Mouse (Mus musculus) spleen, embryonic (tissue): ENCODE measurements around the gene Olfm2.
"Not testable (repeated sequence)": the region's sequence is repeated elsewhere in the genome, so short reads cannot be mapped to it uniquely, and the experiment has no call there.

Source experiments
- CTCF ChIA-PET: fragments of 350-600 bp; sonication (Branson Sonifier 250); formaldehyde crosslinking; loops from one replicate; lab custom pipeline; 2022; lab: Charles Lee

Olfm2 gene

DNA sequence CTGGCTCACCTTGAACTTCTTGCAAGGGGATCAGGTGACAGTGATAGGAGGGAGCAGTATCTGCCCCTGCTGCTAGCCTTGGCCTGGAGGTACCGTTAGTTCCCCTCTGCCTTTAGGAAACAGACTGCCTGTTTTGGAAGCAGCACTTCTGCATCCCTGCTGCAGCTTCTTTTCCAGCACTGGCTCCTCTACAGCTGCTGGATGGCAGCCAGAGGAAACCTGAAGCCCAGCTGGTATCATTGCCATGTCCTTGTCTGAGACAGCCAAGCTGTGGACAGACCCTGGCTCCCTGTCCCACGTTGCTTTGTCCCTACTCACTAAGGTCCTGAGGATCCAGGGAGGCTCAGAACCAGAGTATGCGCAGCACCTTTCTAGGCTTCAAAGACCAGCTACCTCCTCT is 88.6 kb downstream of the Olfm2 start:
- CTCF ChIA-PET: no interaction called here

- CTCF ChIA-PET: no interaction called here
Observed at GRCm38 (mm10) chr9:20653859-20654258, 92.3 kb downstream of the Olfm2 start.

DNA sequence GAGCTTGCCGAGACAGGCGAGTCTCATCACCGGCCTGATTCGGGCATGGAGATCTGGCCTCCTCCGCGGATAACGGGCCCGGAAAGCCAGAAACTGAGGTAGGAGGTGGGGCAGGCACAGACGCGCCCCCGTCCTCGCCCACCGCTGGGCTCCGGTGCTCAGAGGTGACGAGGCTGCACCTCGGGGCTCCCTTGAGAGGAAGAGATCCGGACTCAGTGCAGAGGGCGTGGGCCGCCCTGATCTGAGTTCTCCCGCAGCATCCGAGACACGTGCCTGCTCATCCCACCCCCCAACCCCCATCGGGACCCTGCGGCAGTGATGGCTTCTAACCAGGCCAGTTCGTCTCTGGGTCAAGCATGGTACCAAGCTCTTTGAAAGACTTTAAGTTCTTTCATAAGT is 93.9 kb downstream of the Olfm2 start:
- CTCF ChIA-PET: no interaction called here

DNA sequence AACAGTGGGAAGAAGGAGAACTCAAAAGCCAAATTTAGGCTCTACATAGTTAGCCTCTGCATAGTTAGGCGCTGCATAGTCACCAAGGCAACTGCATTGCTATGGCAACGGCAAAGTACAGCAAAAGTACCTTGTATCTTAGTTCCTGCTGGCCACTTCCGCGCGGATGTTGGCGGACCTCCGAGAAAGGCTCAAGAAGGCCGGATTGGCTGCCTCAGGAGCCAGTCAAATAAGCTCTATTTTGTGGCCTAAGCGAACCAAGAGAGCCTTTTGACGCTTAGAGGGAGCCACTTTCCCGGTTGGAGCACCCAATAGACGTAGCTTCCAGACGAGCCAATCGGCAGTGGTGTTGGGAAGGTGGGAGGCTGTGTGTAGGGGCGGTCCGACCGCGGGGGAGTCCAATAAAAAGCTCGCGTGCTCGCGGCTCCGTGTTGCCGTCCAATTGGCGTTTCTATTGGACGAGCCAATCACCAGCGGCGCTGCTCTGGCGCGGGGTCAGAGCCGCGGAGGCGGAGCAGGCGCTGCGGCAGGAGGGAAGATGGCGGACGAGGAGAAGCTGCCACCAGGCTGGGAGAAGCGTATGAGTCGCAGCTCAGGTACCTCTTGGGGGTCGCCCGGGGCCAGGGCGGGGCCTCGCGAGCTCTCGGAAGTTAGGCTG is 94.4 kb downstream of the Olfm2 start, which contains the start of gene Pin1:
TSS of gene Pin1 (plus strand) at position 494 of the 658 bp plus-strand sequence.
- CTCF ChIA-PET: no interaction called here

DNA sequence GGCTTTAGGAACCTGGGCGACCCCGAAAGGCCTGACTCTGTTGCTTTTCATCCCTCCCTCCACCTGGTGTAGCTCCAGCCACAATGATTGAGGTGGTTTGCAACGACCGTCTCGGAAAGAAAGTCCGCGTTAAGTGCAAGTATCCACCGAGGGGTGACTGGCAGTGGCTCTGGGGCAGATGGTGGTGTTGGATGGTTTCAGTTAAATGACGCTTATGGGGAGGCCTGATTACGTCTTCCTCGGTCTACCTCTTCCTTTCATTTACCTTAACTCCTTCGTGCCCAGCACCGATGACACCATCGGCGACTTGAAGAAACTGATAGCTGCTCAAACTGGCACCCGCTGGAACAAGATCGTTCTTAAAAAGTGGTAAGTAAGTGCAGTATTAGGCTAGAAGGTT is 101.0 kb downstream of the Olfm2 start:
- CTCF ChIA-PET: no interaction called here

DNA sequence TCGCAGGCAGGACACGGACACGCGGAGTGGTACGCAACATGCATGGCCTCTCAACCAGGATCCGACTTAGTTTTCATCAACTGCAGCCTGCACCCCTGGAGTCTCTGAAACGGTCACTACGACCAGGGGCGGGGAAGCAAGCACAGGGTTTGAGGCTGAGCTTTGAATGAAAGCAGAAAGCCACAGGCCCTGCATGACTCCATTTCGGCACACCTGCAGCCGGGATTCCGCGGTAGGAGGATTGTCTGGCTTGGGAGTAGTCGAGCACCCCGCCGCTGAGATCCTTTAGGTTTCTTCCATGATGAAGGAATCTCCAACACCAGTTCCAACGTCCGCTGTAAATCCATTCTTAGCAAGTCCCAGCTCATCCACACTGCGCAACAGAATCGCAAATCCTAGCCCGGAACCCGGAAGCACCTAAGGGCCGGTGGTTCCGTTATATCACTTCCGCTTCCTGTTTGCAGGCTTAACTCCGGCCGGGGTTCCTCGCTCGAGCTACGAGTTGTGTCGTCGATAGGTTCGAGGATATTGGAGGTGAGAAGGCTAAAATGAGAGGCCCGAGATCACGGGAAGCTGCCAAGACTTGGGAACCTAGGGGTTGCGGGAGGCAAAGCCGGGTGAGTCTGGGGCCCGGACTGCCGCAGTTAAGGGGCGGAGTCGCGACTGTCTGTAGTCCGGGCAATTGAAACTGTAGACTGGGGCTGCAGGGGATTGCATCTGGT is 101.6 kb downstream of the Olfm2 start, which contains the start of gene Fbxl12:
TSS of gene Fbxl12 (minus strand) at position 408 of the 722 bp plus-strand sequence.
- CTCF ChIA-PET: no interaction called here

DNA sequence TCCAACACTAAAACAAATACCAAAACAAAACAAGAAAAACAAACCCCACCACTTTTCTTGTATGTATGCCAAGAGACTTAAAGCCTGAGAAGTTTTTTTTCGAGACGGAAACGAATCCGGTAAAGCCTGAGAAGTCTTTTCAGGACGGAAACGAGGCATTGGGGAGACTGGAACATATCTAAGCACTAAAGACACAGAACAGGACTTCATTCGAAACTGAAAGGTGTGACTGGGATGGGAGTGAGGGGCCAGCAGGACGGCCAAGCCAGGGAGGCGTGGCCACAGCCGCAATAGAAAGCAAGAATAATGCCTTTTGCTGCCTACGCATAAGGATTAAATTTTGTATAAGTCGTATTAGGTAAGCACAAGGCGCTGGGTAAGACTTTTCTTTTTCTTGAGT is 102.4 kb downstream of the Olfm2 start:
- CTCF ChIA-PET: no interaction called here

- CTCF ChIA-PET: no interaction called here
Observed at GRCm38 (mm10) chr9:20642896-20643466, 103.2 kb downstream of the Olfm2 start.

DNA sequence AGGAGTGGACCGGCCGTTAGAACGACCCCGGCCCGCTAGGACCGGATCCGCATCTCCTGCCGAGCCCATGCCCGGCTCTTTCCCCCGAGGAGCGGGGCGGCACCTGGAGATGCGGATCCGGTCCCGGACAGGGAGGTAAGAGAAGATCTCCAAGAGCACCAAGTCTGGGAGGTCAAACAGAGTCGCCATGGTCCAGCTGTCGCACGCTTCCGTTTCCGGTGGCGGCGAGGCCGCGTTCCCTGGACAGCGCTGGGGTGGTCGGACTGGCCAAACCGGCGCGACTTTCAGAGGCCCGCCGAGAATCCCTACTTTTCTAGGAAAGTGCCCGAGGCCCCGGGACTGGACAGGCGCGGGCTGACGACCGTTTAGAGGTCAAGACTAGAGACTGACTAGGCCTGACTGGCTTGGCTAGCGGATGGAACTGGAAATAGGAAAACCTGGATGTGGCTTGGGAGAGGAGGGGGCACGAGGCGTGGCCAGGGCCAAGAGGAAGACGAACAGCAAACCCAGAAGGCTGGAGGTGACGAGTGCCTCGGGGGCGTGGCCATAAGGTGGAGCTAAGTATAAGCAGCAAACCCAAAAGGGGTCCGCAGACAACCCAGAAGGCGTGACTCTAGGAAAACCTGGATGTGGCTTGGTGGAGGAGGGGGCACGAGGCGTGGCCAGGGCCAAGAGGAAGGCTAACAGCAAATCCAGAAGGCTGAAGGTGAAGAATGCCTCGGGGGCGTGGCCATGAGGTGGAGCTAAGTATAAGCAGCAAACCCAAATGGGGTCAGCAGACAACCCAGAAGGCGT is 103.9 kb downstream of the Olfm2 start, which contains the start of gene Ubl5:
TSS of gene Ubl5 (plus strand) at position 778 of the 795 bp plus-strand sequence.
- CTCF ChIA-PET: no interaction called here

GRCm38 (mm10) chr9:20641501-20641900 is 104.6 kb downstream of the Olfm2 start:
- CTCF ChIA-PET: no interaction called here

GRCm38 (mm10) chr9:20639486-20639885 is 106.7 kb downstream of the Olfm2 start:
- CTCF ChIA-PET: interaction anchor here (0.6 kb wide), 1 partner anchor 1606 kb away, joined by 6 read pairs; no protein-coding TSS in a partner anchor

DNA sequence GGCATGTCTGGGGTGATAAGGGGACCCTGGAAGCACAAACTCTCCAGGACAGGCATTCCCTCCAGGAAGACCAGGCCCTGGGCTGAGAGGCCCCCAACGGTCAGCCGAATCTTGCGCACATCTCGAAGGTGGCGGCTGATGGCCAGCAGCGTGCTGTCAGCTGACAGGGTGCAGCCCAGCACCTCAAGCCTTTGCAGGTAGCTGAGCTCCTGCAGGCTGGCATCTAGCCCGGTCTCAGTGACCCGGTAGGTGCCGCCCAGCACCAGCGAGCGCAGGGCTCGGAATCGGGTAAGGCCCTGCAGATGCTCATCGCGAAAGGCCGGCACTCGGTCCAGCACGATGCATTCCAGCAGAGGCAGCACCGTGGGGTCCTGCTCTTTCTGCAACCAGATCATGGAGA is 107.6 kb downstream of the Olfm2 start:
- CTCF ChIA-PET: no interaction called here

- CTCF ChIA-PET: no interaction called here
Observed at GRCm38 (mm10) chr9:20636790-20637189, 109.4 kb downstream of the Olfm2 start.

DNA sequence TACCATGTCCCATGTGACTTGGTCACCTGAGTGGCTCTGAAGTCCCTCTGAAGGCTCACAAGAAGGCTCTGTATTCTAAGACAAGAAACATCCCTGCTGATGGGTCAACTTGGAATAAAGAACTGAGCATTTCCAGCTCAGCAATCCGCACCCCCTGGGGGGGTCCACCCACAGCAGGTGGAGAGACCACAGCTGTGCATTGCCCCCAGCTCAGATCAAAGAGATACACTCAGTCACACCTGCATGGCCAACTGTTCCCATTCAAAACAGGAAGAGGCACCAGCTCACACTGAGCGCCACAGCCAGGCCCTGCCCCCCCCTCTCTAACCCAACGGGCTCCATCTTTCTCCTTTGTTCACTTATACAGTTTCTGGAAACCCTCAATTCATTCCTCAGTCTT is 109.9 kb downstream of the Olfm2 start:
- CTCF ChIA-PET: interaction anchor here (0.7 kb wide), 1 partner anchor 1518 kb away, joined by 3 read pairs; no protein-coding TSS in a partner anchor

DNA sequence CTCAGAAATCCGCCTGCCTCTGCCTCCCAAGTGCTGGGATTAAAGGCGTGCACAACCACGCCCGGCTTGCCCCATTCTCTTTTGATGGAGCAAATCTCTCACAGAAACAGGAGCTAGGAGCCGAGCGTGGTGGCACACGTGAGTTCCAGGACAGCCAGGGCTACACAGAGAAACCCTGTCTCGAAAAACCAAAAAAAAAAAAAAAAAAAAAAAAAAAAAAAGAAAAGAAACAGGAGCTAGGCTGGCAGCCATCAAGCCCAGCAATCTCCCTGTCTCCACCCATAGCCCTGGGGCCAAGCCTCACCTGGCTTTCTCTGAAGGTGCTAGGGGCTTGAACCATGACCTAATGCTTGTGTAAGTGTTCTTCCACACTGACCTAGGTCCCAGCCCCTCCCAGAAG is 110.5 kb downstream of the Olfm2 start:
- CTCF ChIA-PET: not testable (repeated sequence)

- CTCF ChIA-PET: no interaction called here
Observed at GRCm38 (mm10) chr9:20631332-20631731, 114.8 kb downstream of the Olfm2 start.
